Mouse (Mus musculus): Measurements from ENCODE around the gene Igsf9b. TPM values are rescaled to one million over a fixed set of nuclear protein-coding genes. Genes with fewer than 3 reads are reported as not detected.

Igsf9b gene
- polyA plus RNA-seq, 1 experiment from 2014 or later: not detected

- no peaks in the 10 kb centered on the region for H3K79me2 ChIP-seq (ENCODE audit: inconsistent target)
- WGBS (ENCODE audit: missing documents): 100% methylated on average over 1 of the region's 1 CpGs
- no peak overlapping the region for H3K27ac ChIP-seq
- H3K36me3 ChIP-seq (ENCODE audit: inconsistent target): no peaks in the 10 kb centered on the region
- no peak overlapping the region for H3K4me3 ChIP-seq (ENCODE audit: inconsistent target)
Measured at GRCm38 (mm10) chr9:27279041-27279440, 20.0 kb upstream of the Igsf9b start.

- H3K36me3 ChIP-seq (ENCODE audit: inconsistent target): no peaks in the 10 kb centered on the region
- H3K27ac ChIP-seq: no peak overlapping the region
- H3K79me2 ChIP-seq (ENCODE audit: inconsistent target): no peaks in the 10 kb centered on the region
- no peak overlapping the region for H3K4me3 ChIP-seq (ENCODE audit: inconsistent target)
- 81% methylated on average over 4 of the region's 4 CpGs for WGBS (ENCODE audit: missing documents)
Measured at GRCm38 (mm10) chr9:27280976-27281375, 18.0 kb upstream of the Igsf9b start.

GRCm38 (mm10) chr9:27285719-27286249 is 13.2 kb upstream of the Igsf9b start:
- Histone ChIP-seq H3K36me3 (ENCODE audit: inconsistent target) (no peaks in the 10 kb centered on the region), H3K27ac (no peak overlapping the region), H3K4me3 (ENCODE audit: inconsistent target) (no peak overlapping the region), H3K79me2 (ENCODE audit: inconsistent target) (no peaks in the 10 kb centered on the region)
- WGBS (ENCODE audit: missing documents): 84% methylated on average over 3 of the region's 3 CpGs

- WGBS (ENCODE audit: missing documents): 61% methylated on average over 4 of the region's 4 CpGs
- no peak overlapping the region for H3K4me3 ChIP-seq (ENCODE audit: inconsistent target)
Measured at GRCm38 (mm10) chr9:27286296-27286695, 12.7 kb upstream of the Igsf9b start.

GRCm38 (mm10) chr9:27286859-27287258 is 12.1 kb upstream of the Igsf9b start:
- no peak overlapping the region for H3K27ac ChIP-seq
- WGBS (ENCODE audit: missing documents): 94% methylated on average over 4 of the region's 4 CpGs
- no peaks in the 10 kb centered on the region for H3K79me2 ChIP-seq (ENCODE audit: inconsistent target)
- no peak overlapping the region for H3K4me3 ChIP-seq (ENCODE audit: inconsistent target)
- no peaks in the 10 kb centered on the region for H3K36me3 ChIP-seq (ENCODE audit: inconsistent target)

More at GRCm38 (mm10) chr9:27286296-27286695, 12.7 kb upstream of the Igsf9b start:
- H3K36me3 ChIP-seq (ENCODE audit: inconsistent target): no peaks in the 10 kb centered on the region
- H3K79me2 ChIP-seq (ENCODE audit: inconsistent target): no peaks in the 10 kb centered on the region
- H3K27ac ChIP-seq: no peak overlapping the region

DNA sequence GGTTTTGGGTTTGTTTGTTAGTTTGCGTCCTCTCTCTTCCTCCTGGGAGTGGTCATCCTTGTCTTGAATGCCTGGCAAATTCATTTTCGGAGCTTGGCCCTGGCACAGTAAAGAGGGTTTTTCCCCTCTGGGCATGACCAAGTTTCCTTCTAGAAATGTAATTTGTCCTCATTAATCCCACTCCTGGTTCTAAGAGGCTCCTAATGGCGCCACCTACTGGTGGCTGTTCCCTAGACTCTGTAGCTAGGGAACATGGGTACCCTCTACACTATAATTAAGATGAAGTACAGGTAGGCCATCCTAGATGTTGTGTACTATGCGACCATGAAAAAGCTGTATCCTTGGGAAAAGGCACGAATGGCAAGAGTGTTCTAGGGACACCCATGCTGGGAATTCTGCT is 11.6 kb upstream of the Igsf9b start:
- Histone ChIP-seq H3K79me2 (ENCODE audit: inconsistent target) (no peaks in the 10 kb centered on the region), H3K4me3 (ENCODE audit: inconsistent target) (no peak overlapping the region), H3K36me3 (ENCODE audit: inconsistent target) (no peaks in the 10 kb centered on the region), H3K27ac (no peak overlapping the region)
- 36% methylated on average over 5 of the region's 5 CpGs for WGBS (ENCODE audit: missing documents)

DNA sequence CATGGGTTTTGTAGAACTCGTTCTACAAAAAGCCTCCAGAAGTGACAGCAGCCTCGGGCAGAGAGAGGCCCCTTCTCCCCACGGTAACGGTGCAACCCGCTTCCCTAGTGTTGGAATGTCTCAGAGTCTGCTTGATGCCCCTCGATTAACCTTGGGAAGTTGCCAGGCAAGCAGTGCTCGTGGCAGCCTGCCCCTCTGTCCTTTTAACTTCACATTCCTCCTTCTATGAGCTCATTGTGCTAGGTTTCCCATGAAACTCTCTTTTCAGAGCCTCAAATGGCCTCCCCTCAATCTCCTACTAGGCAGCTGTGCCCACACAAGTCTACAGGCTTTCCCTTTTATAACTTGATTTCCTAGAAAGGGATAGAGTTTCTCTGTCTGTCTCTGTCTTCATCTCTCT is 10.6 kb upstream of the Igsf9b start:
- H3K27ac ChIP-seq: no peak overlapping the region
- no peak overlapping the region for H3K4me3 ChIP-seq (ENCODE audit: inconsistent target)
- H3K36me3 ChIP-seq (ENCODE audit: inconsistent target): no peaks in the 10 kb centered on the region
- no peaks in the 10 kb centered on the region for H3K79me2 ChIP-seq (ENCODE audit: inconsistent target)
- 47% methylated on average over 6 of the region's 7 CpGs for WGBS (ENCODE audit: missing documents)

- H3K36me3 ChIP-seq (ENCODE audit: inconsistent target): no peaks in the 10 kb centered on the region
- H3K79me2 ChIP-seq (ENCODE audit: inconsistent target): no peaks in the 10 kb centered on the region
- H3K4me3 ChIP-seq (ENCODE audit: inconsistent target): no peak overlapping the region
- H3K27ac ChIP-seq: no peak overlapping the region
- WGBS (ENCODE audit: missing documents): 55% methylated on average over 5 of the region's 7 CpGs
Measured at GRCm38 (mm10) chr9:27289543-27290308, 9.3 kb upstream of the Igsf9b start.

DNA sequence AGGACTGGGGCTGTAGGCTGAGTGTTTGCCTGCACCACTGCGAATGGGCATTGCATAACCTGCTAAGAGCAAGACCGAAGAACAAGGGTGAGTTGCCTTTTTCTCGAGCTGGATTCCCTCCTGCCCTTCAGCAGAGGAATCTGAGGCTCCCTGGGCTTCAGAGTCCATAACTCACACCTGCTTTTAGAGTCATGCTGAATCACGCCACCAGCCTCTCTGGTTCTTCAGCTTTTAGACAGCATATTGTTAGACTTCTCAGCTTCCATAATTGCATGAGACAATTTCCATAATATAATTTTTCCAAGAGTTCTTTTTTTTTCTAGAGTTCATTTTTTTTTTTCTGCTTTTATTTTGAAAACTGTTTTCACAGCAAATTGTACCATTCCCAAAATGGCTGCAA is 4.6 kb upstream of the Igsf9b start:
- WGBS (ENCODE audit: missing documents): 74% methylated on average over 4 of the region's 4 CpGs
- H3K4me3 ChIP-seq (ENCODE audit: inconsistent target): no peak overlapping the region
- H3K36me3 ChIP-seq (ENCODE audit: inconsistent target): no peaks in the 10 kb centered on the region
- no peaks in the 10 kb centered on the region for H3K79me2 ChIP-seq (ENCODE audit: inconsistent target)
- H3K27ac ChIP-seq: no peak overlapping the region

GRCm38 (mm10) chr9:27299286-27300187 is 533 bp downstream of the Igsf9b start:
- no peak overlapping the region for H3K27ac ChIP-seq
- no peaks in the 10 kb centered on the region for H3K79me2 ChIP-seq (ENCODE audit: inconsistent target)
- 2% methylated on average over 57 of the region's 68 CpGs for WGBS (ENCODE audit: missing documents)
- H3K36me3 ChIP-seq (ENCODE audit: inconsistent target): no peaks in the 10 kb centered on the region
- H3K4me3 ChIP-seq (ENCODE audit: inconsistent target): no peak overlapping the region

DNA sequence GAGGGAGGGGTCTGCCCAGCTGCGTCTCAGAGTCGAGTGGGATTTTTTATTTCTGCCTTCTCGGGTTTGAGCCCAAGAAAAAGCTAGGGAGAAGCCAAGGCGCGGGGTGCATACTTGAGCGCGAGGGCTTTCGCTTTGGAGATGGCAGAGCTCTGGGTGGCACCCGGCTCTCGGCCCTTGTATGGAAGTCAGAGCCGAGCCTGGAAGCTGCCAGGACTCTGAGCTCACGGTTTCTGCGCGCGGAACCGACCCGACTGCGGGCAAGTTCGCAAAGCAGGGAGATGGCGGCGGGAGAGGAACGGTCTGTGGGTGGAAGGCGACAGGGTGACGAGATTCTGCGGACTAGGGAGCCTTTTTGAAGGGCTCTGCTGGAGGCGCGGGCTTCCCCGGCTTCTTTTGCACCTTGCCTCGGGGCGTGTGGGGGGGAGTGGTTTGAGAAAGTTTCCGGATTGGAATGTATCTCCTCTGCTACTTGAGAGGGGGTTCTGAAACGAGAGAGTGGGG is 1.2 kb downstream of the Igsf9b start:
- H3K36me3 ChIP-seq (ENCODE audit: inconsistent target): no peaks in the 10 kb centered on the region
- no peaks in the 10 kb centered on the region for H3K79me2 ChIP-seq (ENCODE audit: inconsistent target)
- no peak overlapping the region for H3K27ac ChIP-seq
- H3K4me3 ChIP-seq (ENCODE audit: inconsistent target): no peak overlapping the region
- 4% methylated on average over 32 of the region's 32 CpGs for WGBS (ENCODE audit: missing documents)

- 16% methylated on average over 4 of the region's 4 CpGs for WGBS (ENCODE audit: missing documents)
- no peak overlapping the region for H3K4me3 ChIP-seq (ENCODE audit: inconsistent target)
Measured at GRCm38 (mm10) chr9:27300698-27301097, 1.7 kb downstream of the Igsf9b start.

DNA sequence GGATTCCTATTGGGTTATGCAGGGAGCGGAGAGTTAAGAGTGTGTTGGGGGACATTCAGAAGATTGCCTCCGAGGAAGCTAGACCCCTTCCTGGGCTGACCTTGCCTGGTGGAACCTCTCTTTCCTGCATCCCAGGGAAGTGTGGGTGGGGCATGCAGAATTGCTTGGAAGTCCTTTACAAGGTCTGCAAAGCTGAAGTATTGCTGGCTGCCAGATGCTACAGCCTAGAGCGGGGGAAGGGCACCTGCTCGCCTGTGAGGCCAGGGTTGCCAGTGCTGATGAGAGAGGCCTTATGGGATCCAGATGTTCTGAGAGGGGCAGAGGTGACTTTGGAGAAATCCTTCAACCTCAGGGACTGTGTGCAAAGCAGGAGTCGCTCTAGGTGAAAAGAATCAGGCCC is 2.5 kb downstream of the Igsf9b start:
- Histone ChIP-seq H3K27ac (no peak overlapping the region), H3K79me2 (ENCODE audit: inconsistent target) (no peaks in the 10 kb centered on the region), H3K4me3 (ENCODE audit: inconsistent target) (no peak overlapping the region), H3K36me3 (ENCODE audit: inconsistent target) (no peaks in the 10 kb centered on the region)
- WGBS (ENCODE audit: missing documents): 74% methylated on average over 5 of the region's 5 CpGs

More at GRCm38 (mm10) chr9:27300698-27301097, 1.7 kb downstream of the Igsf9b start:
- Histone ChIP-seq H3K27ac (no peak overlapping the region), H3K79me2 (ENCODE audit: inconsistent target) (no peaks in the 10 kb centered on the region), H3K36me3 (ENCODE audit: inconsistent target) (no peaks in the 10 kb centered on the region)

DNA sequence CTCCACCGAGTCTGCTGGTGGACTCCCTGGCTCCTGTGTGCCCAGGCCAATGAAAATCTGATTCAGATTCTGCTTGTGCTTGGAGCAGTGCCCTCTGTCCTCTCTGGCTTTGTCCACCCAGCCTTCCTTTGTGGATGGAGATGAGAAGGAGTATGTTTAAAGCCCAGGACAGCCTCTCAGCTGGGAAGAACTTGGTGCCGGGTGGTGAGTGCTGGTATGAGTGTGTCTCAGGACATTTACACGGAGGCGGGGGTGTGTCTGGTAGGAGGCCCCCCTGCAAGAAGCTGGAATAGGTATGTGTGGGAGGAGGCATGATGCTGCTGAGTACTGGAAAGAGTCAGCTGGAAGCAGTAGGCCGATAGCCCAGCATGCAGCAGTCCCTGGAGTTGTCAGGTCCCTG is 3.3 kb downstream of the Igsf9b start:
- Histone ChIP-seq H3K27ac (no peak overlapping the region), H3K4me3 (ENCODE audit: inconsistent target) (no peak overlapping the region), H3K79me2 (ENCODE audit: inconsistent target) (no peaks in the 10 kb centered on the region), H3K36me3 (ENCODE audit: inconsistent target) (no peaks in the 10 kb centered on the region)
- 72% methylated on average over 5 of the region's 5 CpGs for WGBS (ENCODE audit: missing documents)

Data from macrophage (primary cell).